Mouse (Mus musculus) thymus, postnatal 10 days (tissue): ENCODE measurements around the gene Snai3.

Experiments
- DNase-seq, 2 experiments: peaks; one replicate each; pipeline ENCODE4 v3.0.0; 2021; ENCODE audit warnings: low spot score in 2 of 2

Gene Snai3

GRCm38 (mm10) chr8:122459218-122459900 lies 1.2 kb downstream of the Snai3 start:
- peak; percentile 69 to 88 for DNase-seq

GRCm38 (mm10) chr8:122457171-122457570 lies 3.4 kb downstream of the Snai3 start:
- DNase-seq, result no peak

- DNase-seq, result no peak
Observed at GRCm38 (mm10) chr8:122454409-122454808, 6.1 kb downstream of the Snai3 start.

DNA sequence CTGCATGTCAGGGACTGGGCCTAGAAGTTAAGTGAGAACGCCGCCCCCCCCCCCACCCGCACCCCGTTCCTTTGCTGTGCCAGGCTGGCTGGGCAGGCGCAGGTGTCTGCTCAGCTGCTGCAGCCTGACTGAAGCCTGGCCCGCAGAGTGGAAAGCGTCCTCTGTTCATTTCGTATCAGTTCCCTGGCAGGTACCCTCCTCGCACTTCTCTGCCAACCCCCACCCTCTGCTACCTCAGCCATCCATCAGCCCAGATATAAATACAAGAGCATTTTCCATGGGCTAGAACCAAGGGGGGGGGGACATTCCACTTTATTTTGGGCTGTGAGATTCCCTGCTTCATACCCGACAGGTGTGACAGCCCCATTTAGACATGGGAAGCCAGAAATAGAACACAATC lies 8.4 kb downstream of the Snai3 start:
- no peak for DNase-seq

- no peak for DNase-seq
Observed at GRCm38 (mm10) chr8:122451161-122451703, 9.3 kb downstream of the Snai3 start.

DNA sequence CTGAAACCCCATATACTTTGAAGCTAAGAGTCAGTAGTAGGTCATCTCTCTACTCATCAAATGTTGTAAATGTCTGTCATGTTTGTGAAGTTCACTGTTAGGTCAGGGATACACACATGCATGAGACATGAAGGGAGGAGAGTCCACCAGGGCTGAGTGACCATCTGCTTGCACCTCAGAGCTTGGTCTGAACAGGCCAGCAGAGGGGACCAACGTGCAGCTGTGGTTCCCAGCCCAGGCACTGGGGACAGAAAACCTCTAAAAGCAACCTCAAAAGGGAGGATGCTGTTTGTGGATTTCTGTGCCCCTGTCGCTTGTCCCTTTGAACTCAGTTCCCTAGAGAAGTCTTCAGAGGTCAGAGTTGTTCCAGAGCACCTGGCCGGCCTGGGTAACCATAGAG lies 15.3 kb downstream of the Snai3 start:
- DNase-seq, result no peak

- no peak for DNase-seq
Observed at GRCm38 (mm10) chr8:122444058-122444748, 16.3 kb downstream of the Snai3 start.

DNA sequence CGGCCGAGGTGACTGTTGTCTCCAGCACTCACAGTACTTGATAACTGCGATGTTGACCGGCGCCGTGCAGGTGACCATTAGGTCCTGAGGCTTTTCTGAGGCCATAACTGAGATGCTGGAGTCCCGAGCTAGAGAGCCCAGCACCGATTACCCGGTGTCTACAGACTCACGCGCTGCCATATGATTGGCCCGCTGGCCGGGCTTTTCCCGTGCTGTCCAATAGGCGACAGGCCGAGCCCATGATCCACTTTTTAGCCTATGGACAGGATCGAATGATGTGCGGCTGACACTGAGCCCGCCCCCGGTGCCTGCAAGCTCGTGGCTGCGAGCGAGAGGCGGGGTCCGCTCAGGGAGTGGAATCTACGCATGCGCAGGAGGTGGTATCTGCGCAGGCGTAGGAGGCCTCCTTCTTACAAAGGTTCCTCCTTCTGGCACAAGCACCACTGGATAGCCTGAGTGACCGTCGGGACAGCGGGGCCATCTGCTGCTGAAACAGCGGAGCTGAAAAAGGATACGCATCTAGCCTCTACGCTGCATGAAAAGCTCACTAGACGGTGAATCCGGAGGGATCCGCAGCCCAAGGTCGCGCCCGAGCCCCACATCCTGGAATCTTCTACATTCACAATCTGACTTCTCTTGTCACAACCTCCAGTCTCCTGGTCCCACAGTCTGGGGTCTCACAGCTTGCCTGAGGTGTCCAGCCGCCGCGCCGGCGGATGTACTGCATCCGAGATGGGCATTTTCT lies 17.1 kb downstream of the Snai3 start, which contains the start of gene Mvd:
Gene Mvd, minus strand, starts transcription at position 161 of the 745 bp plus-strand sequence.
- peak; percentile 98 for DNase-seq

DNA sequence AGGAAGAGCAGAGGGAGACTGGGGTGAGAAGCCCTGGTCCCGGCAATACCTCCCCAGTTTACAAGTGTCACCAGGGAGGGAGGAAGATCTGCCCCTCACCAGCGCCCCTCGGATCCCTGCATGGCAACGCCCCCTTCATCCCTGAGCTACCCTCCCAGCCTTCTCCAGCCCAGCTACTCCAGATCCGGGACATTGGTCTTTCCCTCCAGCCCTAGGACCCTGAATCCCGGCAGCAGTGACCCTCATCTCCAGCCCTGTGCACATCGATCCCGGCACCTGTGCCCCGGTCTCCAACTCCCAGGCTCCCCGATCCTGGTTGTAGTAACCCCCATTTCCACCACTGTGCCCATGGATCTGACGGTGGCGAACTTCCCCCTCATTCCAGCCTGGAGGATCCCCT lies 17.8 kb downstream of the Snai3 start:
- DNase-seq, result no peak

GRCm38 (mm10) chr8:122442356-122442755 lies 18.2 kb downstream of the Snai3 start:
- no peak for DNase-seq

DNA sequence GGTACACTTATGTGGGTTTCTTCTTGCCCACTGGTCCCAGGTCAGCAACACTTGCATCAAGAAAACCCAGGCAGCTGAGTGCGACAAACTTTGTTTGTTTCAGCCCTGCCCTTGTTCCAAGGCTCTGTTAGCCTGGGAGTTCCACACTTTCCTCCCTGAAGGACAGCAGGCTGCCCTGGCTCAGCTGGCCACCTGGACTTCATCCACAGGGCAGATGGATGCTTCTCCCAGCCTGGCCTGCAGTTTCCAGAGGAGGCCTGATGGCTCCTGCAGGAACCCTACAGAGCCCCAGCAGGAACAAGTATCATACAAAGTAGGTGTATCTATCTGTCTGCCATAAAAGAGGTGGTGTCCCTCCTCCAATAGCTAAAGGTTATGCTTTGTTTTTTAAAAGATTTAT lies 19.2 kb downstream of the Snai3 start:
- no peak for DNase-seq

DNA sequence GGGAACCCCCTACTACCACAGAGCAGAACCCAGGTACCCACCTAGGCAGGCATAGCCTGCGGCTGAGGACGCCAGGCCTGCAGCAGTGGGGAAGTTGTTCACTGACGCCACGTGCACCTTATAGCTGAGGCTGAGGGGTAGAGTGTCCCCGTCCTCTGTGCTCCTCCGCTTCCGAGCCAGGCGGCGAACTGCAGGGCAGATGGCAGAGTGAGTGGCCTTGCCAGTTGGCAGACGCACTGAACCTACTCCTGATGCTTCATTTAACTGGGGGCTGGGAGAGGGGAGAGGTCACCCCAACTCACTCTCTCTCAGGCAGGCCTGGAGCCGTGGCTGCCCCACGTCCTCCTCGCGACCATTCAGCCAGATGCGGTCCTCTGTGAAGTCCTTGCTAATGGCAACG lies 21.2 kb downstream of the Snai3 start:
- DNase-seq, result no peak

DNA sequence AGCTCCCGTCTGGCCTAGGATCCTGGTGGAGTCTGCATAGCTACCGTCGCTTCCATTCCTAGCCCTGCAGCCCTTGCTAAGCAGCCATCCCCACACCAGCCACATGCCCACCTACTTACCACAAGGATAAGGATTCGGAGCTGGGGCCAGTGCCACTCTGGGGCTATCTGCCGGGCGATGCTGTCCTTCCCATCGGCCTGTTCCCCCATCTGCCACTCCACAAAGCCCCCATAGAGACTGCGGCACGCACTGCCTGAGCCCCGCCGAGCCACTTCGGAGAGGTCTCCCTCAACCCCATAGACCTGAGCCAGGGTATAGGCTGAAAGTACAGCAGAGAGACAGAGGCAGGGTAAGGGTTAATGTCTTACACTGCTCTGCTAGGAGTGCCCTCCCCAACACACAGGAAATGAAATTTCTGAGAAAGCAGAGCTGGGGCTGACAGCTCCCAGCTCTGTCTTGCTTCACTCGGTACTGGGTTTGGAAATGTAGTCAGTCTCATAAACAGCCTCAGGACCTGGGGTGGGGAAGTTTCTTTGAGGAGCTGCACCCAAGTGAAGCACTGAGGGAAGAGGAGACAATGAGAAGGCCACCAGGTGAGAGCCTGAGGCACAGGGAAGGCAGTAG lies 22.7 kb downstream of the Snai3 start:
- DNase-seq, result peak in 1 of 2 experiments; percentile 35

DNA sequence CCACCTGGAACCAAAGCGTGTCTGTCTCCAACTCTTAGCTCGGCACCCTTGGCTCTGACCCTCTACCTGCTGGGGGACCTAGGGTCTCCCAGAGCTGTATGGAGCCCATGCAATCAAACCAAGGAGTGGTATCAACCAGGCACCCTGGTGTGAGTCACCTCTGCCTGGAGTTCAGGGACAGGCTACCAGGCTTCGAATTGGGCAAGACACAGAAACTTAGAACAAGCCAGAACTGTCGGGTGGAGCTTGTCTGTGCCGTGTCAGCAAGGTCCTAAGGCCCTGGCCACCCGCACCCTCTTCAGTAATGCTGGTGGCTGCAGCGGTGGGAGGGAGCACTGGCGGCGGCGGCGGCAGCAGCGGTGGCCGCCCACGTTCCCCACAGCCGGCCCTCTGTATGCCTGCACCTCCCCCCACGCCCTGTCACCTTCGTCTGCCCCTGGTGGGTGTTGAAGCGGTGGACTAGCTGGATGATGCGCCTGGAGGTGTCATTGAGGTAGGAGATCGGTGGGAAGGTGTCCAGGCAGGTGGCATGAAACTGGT lies 23.9 kb downstream of the Snai3 start:
- no peak for DNase-seq

DNA sequence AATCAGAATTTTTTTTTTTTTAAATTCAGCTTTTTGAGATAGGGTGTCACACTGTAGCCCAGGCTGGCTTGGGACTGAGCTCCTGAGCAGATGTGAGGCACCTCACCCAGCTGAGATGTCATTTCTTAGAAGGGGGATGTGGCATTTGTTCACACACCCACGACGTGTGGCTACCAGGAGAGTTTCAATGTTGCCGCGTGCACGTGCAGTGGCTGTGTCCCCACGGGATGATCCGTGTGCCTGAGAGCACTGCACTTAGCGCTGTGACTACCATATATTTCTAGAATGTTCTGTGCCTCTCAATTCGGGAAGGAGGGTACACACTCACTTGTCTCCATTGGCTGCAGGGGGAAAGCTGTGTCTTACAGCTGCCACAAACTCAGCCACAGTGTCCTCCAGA lies 24.4 kb downstream of the Snai3 start:
- no peak for DNase-seq

DNA sequence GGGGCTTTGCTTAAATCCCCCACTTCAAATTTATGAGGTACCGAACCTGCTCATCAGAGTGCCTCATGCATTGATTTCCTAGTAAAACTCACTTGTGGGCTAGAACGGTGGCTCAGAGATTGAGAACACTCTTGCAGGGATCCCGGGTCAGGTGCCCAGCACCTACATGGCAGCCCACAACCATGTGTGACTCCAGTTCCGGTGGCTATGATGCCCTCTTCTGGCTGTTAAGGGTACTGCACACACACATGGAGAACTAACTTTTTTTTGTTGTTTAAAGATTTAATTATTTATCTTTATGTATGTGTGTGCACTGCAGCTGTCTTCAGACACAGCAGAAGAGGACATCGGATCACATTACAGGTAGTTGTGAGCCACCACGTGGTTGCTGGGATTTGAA lies 25.2 kb downstream of the Snai3 start:
- no peak for DNase-seq

DNA sequence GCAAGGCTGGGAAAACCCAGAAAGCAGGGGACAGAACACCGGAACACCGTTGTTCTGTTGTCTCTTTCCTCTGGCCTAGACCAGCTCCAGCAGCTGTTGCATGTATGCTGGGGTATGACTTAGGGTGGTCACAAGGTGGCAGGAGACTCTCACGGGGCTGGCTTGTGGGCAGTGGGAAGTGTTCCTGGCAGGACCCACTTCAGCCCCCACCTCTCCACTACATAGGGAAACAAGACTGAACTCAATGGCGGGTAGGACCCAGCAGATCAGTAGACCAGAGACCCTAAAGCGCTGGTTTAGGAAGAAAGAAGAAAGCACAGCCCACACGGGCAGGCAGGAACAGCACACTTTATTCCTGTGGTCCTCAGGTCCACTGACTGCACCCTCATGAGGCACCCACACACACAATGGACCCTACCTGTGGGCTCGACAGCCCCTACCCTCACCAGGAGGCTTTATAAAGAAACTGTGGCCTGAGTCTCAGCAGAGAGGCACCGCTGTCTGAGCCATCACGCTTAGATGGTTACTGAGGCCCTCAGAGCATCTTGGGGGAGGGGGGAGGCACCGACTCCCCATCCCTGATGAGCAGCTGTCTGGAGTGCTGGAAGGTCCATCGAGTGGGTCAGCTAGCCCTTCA lies 27.1 kb downstream of the Snai3 start:
- DNase-seq, result no peak

DNA sequence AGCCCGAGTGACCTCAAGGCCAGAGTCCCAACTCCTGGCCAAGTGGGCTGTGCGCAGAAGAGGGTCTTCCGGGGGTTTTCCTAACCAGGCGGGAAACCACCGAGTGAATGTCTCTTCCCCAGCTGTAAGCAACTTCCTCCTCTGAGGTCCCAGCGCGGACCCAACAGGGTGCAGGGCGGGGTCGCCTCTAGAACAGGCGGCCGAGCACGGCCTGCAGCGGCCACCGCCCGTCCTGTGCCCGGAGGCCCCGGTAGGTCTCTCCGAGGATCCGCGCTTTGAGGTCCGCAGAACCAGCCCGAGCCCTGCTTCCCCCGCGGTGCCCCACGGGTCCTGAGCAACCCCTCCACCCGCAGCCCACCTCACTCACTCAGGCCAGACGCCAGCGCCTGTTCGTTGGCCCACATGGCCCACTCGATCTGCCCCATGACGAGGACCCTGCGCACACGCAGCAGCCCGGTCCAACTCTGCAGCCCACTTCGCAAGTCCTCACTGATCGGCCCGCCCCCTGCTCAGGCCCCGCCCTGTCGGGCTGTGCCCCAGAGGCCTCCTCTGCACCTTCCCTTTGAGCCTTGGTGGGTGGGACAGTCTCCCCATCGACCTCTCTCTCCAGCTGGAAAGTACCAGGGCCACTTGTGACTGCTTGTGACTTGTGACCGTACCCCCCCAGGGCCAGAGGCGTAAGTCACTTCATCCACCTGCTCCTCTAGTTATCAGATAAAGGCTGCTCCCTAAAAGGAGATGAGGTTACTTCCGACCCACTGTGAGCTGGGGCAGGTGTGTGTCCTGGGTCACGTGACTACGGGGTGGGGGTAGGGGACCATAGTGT lies 27.9 kb downstream of the Snai3 start, which contains the start of gene Cyba:
Gene Cyba, minus strand, starts transcription at position 488 of the 826 bp plus-strand sequence.
- peak; percentile 80 to 84 for DNase-seq

GRCm38 (mm10) chr8:122431694-122432442 lies 28.7 kb downstream of the Snai3 start:
- peak; percentile 35 to 51 for DNase-seq
